Mouse (Mus musculus): ENCODE results near the gene Tspan15.

DNA sequence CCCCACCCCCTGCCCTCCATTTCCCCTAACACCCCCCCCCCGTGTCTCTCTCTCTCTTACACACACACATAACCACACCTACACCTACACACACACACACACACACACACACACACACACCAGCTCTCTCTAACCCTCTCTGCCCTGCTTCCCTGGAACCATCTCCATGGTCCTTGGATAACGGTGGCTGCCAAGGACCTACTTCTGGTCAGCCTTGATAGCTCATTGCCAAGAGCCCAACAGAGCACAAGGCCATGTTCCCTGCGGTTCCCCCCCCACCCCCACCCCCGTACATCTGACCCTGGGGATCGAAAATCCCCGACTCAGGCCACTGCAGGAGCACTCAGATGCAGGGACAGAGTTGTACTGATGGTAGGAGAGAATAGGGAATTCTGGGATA, 19.7 kb downstream of the Tspan15 start:
- TF ChIP-seq EP300 (IDR thresholded peaks at IDR 0.05), result no peak
- TF ChIP-seq CTCF (IDR thresholded peaks at IDR 0.05), result no peak
